ENCODE assay signal across 26 mouse cellular contexts in the genomic region with DNA sequence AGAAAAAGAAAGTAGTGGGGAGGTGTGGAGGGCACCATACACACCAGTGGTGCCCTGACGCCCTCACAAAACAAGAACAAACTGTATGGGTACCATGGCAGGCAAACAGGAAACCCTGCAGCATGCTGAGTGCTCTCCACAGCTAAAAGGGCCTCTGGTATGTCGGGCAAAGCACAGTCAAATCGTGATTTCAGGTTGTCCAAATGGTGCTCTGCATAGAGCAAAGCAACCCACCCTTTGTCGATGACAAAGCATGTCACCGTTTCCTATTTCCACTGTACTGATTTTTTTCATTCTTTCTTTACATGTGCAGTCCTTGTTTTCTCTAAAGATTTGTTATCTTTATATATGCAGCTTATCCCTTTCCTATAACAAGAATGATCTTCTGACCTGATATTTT.
DNase-seq lines count a peak whose midpoint lies in the region; ATAC-seq and TF ChIP-seq lines count a peak whose summit lies in the region.
"Had no signal": no experiment of that assay in that cellular context is flagged by ENCODE, and none has a peak within 500 bp of the region (broad histone marks: within the 10 kb centered on the region; RNA-seq: fewer than 3 reads in every experiment).

No protein-coding gene starts in this region.

- ATAC-seq in liver, postnatal 0 days: no peak
- ATAC-seq: forebrain, embryonic 14.5 days; intestine, embryonic 16.5 days had no signal

- no peak overlapping the region for H3K27ac ChIP-seq in liver, postnatal 0 days (ENCODE audit: low read depth)
- H3K27ac ChIP-seq: embryonic facial prominence, embryonic 13.5 days; gastrocnemius, adult 2 months; heart, embryonic 10.5 days; hindbrain, embryonic 15.5 days; limb, embryonic 12.5 days; neural tube, embryonic 13.5 days; stomach, postnatal 0 days had no signal

- peak; percentile 4 for DNase-seq in thymus, postnatal 14 days
- no peak for DNase-seq in thymus, postnatal 0 days (ENCODE audit: low spot score)
- DNase-seq in induced T-regulatory cell, adult 2 months (ENCODE audit: low read depth): peak; percentile 73
- peak; percentile 70 for DNase-seq in lung, postnatal 36 days
- no peak for DNase-seq in kidney, adult 8-10 months
- DNase-seq in liver, postnatal 0 days: no peak
- DNase-seq in ovary, postnatal 10 days (ENCODE audit: low spot score): no peak
- DNase-seq: adrenal gland, adult 2 months; cerebellum, adult 11-12 months; cerebellum, postnatal 25 days; kidney, postnatal 25 days; layer of hippocampus, postnatal 36 days; midbrain, embryonic 14.5 days; right cerebral cortex, adult 18-20 months; right cerebral cortex, postnatal 4 days; thymus, adult 2 months had no signal

- no peak for TF ChIP-seq CTCF in liver, postnatal 0 days (IDR thresholded peaks at IDR 0.05; ENCODE audit: low read depth)

- no peaks in the 10 kb centered on the region for H3K36me3 ChIP-seq in liver, postnatal 0 days (replicated peaks; ENCODE audit: insufficient read depth, low read length)
- H3K36me3 ChIP-seq: embryonic facial prominence, embryonic 13.5 days; heart, embryonic 10.5 days; hindbrain, embryonic 15.5 days; limb, embryonic 12.5 days; neural tube, embryonic 13.5 days had no signal

- 46% methylated on average over 5 of the region's 5 CpGs for WGBS in liver, postnatal 0 days (ENCODE audit: insufficient replicate concordance)

- H3K9me3 ChIP-seq in liver, postnatal 0 days (ENCODE audit: low read length): no peaks in the 10 kb centered on the region
- H3K9me3 ChIP-seq: embryonic facial prominence, embryonic 13.5 days; heart, embryonic 10.5 days; hindbrain, embryonic 15.5 days; limb, embryonic 12.5 days; neural tube, embryonic 13.5 days had no signal

- no peak for TF ChIP-seq EP300 in liver, postnatal 0 days (IDR thresholded peaks at IDR 0.05; ENCODE audit: low read depth)

- H3K27me3 ChIP-seq in liver, postnatal 0 days (ENCODE audit: insufficient read depth, low read length): no peaks in the 10 kb centered on the region
- H3K27me3 ChIP-seq: embryonic facial prominence, embryonic 13.5 days; hindbrain, embryonic 15.5 days; limb, embryonic 12.5 days; neural tube, embryonic 13.5 days had no signal

- peaks cover 22% of the 10 kb centered on the region for H3K4me1 ChIP-seq in liver, postnatal 0 days (ENCODE audit: insufficient read depth)
- H3K4me1 ChIP-seq: hindbrain, embryonic 15.5 days; limb, embryonic 12.5 days had no signal

- no peak overlapping the region for H3K4me2 ChIP-seq in liver, postnatal 0 days (ENCODE audit: low read depth, low read length)
- H3K4me2 ChIP-seq: embryonic facial prominence, embryonic 13.5 days; hindbrain, embryonic 15.5 days; limb, embryonic 12.5 days; liver, embryonic 11.5 days; neural tube, embryonic 13.5 days had no signal

- no peak overlapping the region for H3K4me3 ChIP-seq in liver, postnatal 0 days (ENCODE audit: low read depth, low read length)
- H3K4me3 ChIP-seq: embryonic facial prominence, embryonic 13.5 days; gastrocnemius, adult 2 months; heart, embryonic 10.5 days; hindbrain, embryonic 15.5 days; limb, embryonic 12.5 days; neural tube, embryonic 13.5 days had no signal

- H3K9ac ChIP-seq in liver, postnatal 0 days (replicated peaks): no peak overlapping the region
- H3K9ac ChIP-seq: embryonic facial prominence, embryonic 13.5 days; hindbrain, embryonic 15.5 days; limb, embryonic 12.5 days; neural tube, embryonic 13.5 days had no signal

Comparison
In these comparisons a context has a peak if more than half of its experiments do, and no peak if none do; other contexts are left out.
1. DNase-seq: peak in thymus, postnatal 14 days (single experiment), induced T-regulatory cell, adult 2 months (single experiment) and lung, postnatal 36 days (single experiment); none in thymus, postnatal 0 days (single experiment), kidney, adult 8-10 months (0 of 2), liver, postnatal 0 days (single experiment) and ovary, postnatal 10 days (single experiment).